Mouse (Mus musculus) adrenal gland, adult (tissue): ENCODE results near the gene Gm9922.

Experiments used
- DNase-seq, 2 experiments: peaks; one replicate each; pipeline ENCODE4 v3.0.0; 2022 to 2023; ENCODE audit warnings: low spot score in 1 of 2; ENCODE audit not compliant: inconsistent age in 2 of 2

Gene Gm9922

GRCm38 (mm10) chr14:101729237-101729971 is at the start of gene Gm9922, which contains the start of gene Lmo7:
Gene Gm9922 (minus strand): TSS chr14:101729814.
Gene Lmo7 (plus strand): TSS chr14:101729957.
- DNase-seq: peak; percentile 86 to 95

GRCm38 (mm10) chr14:101778426-101778825 is 48.8 kb upstream of the Gm9922 start:
- DNase-seq: no peak

- DNase-seq: no peak
Observed at GRCm38 (mm10) chr14:101777129-101777493, 47.5 kb upstream of the Gm9922 start.

DNA sequence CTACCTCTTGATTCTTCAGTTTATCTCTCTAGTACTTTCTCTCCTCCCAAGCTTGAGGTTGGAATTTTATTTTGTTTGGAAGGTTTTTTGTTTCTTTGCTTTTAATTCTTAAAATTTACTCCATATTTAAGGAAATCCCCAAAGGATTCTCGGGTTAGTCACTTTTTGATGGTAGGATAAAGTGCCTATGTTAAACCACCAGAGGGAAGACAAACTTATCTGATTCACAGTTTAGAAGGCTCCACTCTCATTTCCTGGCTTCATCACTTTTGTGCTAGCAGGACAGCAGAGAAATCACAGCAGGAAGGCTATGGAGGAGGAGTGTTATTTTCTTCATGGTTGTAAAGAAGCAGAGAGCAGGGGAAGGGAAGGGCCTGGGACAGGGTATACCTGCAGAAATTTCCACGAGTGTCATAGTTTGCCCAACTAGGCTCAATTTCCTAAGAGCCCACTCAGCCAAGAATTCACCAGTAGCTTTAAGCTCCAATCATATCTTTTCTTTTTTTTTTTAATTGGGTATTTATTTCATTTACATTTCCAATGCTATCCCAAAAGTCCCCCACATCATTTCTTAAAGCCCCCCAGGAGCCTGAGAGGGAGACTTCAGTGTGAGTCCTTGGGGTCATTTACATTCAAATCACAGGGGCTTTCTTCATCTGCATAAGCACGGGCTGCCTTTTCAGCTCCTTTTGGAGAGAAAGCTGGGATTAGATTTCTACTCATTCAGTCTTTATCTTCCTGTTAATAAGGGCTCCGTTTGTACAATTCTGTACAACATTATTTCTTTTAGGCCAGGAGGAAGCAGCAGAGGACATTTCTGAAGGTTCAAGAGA is 46.9 kb upstream of the Gm9922 start:
- DNase-seq: no peak

DNA sequence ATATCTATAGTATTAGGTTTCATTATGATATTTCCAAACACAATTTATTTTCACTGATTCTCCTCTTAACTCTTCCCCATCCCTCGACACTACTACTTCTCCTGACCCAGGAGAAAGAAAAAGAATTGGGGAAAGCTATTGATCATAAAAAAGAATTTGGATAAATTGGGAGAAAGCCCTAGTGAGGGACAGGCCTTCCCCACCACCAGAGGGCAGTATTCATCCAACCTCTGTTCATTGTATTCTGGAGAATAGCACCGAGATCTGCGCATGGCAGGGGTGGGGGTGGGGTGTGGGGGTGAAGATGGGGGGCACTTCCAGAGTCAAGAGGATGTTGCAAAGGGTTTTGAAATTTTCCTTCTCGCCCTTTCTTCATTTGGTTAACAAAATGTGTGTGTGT is 45.0 kb upstream of the Gm9922 start:
- DNase-seq: peak in 1 of 2 experiments; percentile 70

- DNase-seq: no peak
Observed at GRCm38 (mm10) chr14:101771756-101772155, 42.1 kb upstream of the Gm9922 start.

GRCm38 (mm10) chr14:101771336-101771735 is 41.7 kb upstream of the Gm9922 start:
- no peak for DNase-seq

DNA sequence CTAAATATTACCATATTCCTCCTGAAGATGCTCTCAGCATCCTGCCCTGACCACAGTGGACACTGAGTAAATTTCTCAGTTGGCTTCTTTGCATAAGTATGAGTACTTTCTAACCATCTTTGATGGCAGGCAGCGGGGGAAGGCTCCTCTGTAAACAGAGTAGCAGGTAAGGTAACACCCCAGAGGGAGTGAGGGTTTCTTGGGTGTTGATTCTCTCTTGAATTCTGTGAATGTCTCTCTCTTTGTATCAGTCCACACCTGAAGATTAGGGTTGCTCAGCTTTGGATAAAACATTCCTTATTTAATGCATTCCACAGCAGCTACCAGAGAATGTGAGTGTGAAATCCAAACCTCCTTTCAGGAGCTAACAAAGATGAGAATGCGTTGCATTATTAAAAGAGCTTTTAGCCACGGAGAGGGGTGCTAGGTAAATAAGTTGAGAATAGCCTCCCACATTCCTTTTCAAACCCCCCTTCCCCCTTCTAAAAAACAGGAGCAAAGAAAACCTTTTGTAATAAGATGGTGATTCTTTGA is 34.2 kb upstream of the Gm9922 start:
- no peak for DNase-seq

GRCm38 (mm10) chr14:101762267-101762666 is 32.7 kb upstream of the Gm9922 start:
- DNase-seq: peak in 1 of 2 experiments; percentile 31

- no peak for DNase-seq
Observed at GRCm38 (mm10) chr14:101755425-101755824, 25.8 kb upstream of the Gm9922 start.

- no peak for DNase-seq
Observed at GRCm38 (mm10) chr14:101750910-101751309, 21.3 kb upstream of the Gm9922 start.

- DNase-seq: no peak
Observed at GRCm38 (mm10) chr14:101748436-101748835, 18.8 kb upstream of the Gm9922 start.

- DNase-seq: no peak
Observed at GRCm38 (mm10) chr14:101747811-101748210, 18.2 kb upstream of the Gm9922 start.

- no peak for DNase-seq
Observed at GRCm38 (mm10) chr14:101746635-101747034, 17.0 kb upstream of the Gm9922 start.

GRCm38 (mm10) chr14:101737501-101737900 is 7.9 kb upstream of the Gm9922 start:
- DNase-seq: no peak

DNA sequence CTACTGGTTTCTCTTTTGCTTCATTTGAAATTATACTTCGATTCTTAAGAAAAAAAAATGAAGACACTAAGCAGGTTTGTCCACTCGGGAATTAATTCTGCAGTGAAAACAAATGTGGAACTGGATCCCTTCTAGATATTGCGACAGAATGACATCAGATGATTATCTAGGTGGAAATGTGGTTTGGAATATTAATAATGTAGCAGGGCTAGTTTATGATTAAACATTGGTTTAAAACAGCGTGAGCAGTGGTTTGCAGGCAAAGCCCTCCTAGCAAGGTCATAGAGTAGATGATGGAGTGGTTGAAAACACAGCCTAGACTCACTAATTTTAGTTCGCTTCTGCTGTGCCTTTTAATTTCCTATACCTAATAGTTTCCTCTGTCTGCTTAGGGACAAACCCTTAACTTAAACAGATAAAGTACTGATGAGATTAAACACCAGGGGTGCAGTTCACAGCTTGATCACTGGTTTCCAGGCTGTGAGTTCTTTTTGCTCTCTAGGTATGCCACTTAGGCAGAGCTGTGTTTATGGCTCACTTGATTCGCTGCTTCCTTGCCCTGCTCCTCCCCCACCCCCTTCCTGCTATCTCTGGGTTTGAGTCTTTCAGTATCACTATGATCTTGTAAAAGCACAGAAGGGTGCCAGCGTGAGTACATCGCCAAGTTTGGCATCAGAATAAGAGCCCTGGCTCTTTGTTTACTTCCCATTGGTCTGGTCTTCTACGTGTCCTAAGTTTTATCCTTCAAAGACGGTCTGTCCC is 4.1 kb upstream of the Gm9922 start:
- DNase-seq: peak in 1 of 2 experiments; percentile 29

DNA sequence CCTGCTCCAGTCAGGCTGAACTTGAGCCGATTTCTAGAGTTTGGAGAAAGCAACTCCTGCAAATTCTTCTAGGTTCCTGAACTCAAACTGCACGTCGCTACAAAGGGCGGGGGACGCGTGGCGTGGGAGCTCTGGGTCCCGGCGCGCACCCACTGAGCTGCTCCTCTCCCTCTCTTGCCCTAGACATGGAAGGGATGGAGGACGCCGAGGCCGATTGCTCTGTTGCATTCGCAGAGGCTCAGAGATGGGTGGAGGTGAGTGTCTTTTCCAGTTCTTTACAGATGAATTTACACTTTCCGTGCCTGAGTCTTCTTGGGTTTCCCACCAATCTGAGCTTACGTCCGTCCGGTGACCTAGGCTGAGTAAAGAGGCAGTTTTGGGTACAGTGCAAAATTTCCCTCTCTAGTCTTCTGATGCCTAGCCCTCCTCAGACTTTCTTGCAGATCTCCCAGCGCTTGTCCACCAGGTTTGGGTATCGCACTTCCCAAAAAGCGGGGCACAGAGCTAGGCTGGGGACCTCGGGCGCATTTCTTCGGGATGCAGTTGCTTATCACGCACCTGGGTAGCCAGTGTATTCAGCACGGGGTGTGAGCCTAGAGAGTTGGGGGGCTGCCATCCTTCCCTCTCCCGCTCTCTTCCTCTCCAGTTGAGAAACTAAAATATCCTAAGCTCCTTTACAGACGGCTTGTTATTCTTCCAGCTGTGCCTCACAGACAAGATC is 518 bp upstream of the Gm9922 start:
- no peak for DNase-seq

DNA sequence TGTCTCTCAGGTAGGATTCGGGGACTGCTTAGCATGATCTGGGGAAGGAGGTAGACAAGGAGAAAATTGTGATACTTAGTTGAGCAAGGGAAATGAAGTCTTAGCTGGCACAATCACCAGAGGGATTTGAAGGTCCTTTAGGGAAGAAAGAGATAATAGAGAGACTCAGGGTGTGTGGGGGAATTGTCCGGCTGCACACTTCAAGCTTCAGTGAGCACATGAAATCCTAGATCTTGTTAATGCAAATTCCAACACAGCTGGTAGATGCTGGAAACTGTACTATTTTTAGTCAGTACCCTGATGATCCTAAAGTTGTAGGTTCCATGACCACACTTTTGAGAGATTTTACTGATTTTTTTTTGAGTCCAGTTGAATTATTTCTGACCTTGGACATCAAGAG is 15.2 kb downstream of the Gm9922 start:
- DNase-seq: no peak

DNA sequence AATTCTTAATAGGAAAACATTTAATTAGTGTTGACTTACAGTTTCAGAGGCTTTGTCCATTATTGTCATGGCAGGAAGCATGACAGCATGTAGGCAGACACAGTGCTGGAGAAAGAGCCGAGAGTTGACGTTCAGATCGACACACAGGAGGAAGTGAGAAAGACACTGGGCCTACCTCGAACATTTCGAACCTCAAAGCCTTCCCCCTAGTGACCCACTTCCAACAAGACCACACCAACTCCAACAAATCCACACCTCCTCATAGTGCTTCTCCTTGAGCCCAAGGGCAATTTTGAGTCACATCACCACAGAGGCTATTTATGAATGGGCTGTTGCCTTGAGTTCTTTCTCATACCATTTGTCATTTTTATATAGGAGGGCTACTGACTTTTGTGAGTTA is 22.5 kb downstream of the Gm9922 start:
- peak in 1 of 2 experiments; percentile 58 for DNase-seq

- DNase-seq: no peak
Observed at GRCm38 (mm10) chr14:101704479-101704878, 25.1 kb downstream of the Gm9922 start.

DNA sequence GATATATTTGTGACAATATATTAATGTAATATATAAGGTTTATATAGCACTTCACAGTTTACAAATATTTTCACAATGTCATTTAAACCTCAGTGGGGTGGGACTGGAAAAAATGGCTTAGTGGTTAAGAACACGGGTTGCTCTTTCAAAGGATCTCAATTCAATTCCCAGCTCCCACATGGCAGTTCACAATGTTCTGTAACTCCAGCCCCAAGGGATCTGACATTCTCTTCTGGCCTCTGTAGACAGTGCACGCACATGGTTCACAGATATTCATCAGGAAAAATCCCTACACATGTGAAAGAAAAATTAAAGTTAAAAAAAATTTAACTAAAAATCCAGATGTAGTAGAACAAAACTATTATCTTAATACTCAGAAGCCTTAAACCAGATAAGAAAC is 41.2 kb downstream of the Gm9922 start:
- DNase-seq: no peak
